Comparison of ENCODE assay signal across 9 mouse cellular contexts in genomic region chr19:6532656-6533055, GRCm38 (mm10). TPM values are rescaled to one million over a fixed set of nuclear protein-coding genes. Genes with fewer than 3 reads are reported as not detected.
DNase-seq lines count a peak whose midpoint lies in the region; ATAC-seq and TF ChIP-seq lines count a peak whose summit lies in the region.
"Had no signal": no experiment of that assay in that cellular context is flagged by ENCODE, and none has a peak within 500 bp of the region (broad histone marks: within the 10 kb centered on the region; RNA-seq: fewer than 3 reads in every experiment).

No protein-coding gene starts in this region.

- DNase-seq in left cerebral cortex, adult 2 months (ENCODE audit: extremely low spot score in 1 of 2, low spot score in 2 of 2), result no peak
- DNase-seq in left cerebral cortex, postnatal 14 days (ENCODE audit: low spot score in 2 of 2), result no peak
- no peak for DNase-seq in limb, embryonic 10.5 days (ENCODE audit: low spot score)
- peak; percentile 52 for DNase-seq in retina, postnatal 1 day
- no peak for DNase-seq in urinary bladder, postnatal 25 days (ENCODE audit: low spot score)
- no peak for DNase-seq in layer of hippocampus, adult 8-10 months (ENCODE audit: low spot score in 2 of 2)
- no peak for DNase-seq in spleen, postnatal 14 days (ENCODE audit: low spot score in 2 of 2)

- H3K4me2 ChIP-seq in forebrain, embryonic 15.5 days (replicated peaks), result peak overlapping the region; percentile 74

- no peaks in the 10 kb centered on the region for H3K36me3 ChIP-seq in forebrain, embryonic 15.5 days
- no peaks in the 10 kb centered on the region for H3K36me3 ChIP-seq in limb, embryonic 10.5 days

- no peaks in the 10 kb centered on the region for H3K27me3 ChIP-seq in forebrain, embryonic 15.5 days
- peaks cover 77% of the 10 kb centered on the region for H3K27me3 ChIP-seq in limb, embryonic 10.5 days (ENCODE audit: low read depth, poor library complexity, severe bottlenecking)

- 3% methylated on average over 12 of the region's 13 CpGs for WGBS in forebrain, embryonic 15.5 days
- 13% methylated on average over 13 of the region's 13 CpGs for WGBS in limb, embryonic 10.5 days

- H3K4me3 ChIP-seq in left cerebral cortex, adult 2 months, result no peak overlapping the region; the same call in 1 of the 2 replicates
- peak overlapping the region; percentile 47 for H3K4me3 ChIP-seq in forebrain, embryonic 15.5 days
- H3K4me3 ChIP-seq in limb, embryonic 10.5 days, result peak overlapping the region; percentile 55
- H3K4me3 ChIP-seq: myocyte had no signal

- ATAC-seq in forebrain, embryonic 15.5 days (replicated peaks), result 0 out of 2 replicates have a peak, but pooled peaks have one; percentile 24

- H3K9ac ChIP-seq in forebrain, embryonic 15.5 days (replicated peaks), result peak overlapping the region; percentile 70

- intact Hi-C loops in left cerebral cortex, adult 2 months (cut with DNase I), result no loop called here
- intact Hi-C loops in left cerebral cortex, postnatal 14 days (cut with DNase I), result loop anchor here (5.0 kb wide), 1 partner anchor 35 kb away; no protein-coding TSS in a partner anchor

- TF ChIP-seq CTCF in left cerebral cortex, adult 2 months (IDR thresholded peaks at IDR 0.05), result no peak

- no peaks in the 10 kb centered on the region for H3K9me3 ChIP-seq in forebrain, embryonic 15.5 days
- H3K9me3 ChIP-seq in limb, embryonic 10.5 days (replicated peaks), result no peaks in the 10 kb centered on the region

- H3K4me1 ChIP-seq in forebrain, embryonic 15.5 days, result peaks cover 47% of the 10 kb centered on the region
- H3K4me1 ChIP-seq in limb, embryonic 10.5 days, result peaks cover 36% of the 10 kb centered on the region

- peak overlapping the region; percentile 83; the same call in 1 of the 2 replicates for H3K27ac ChIP-seq in left cerebral cortex, adult 2 months
- H3K27ac ChIP-seq in forebrain, embryonic 15.5 days (replicated peaks), result peak overlapping the region; percentile 90
- no peak overlapping the region for H3K27ac ChIP-seq in limb, embryonic 10.5 days

RNA-seq across cellular contexts. Expression of gene Slc22a12, which starts 10.2 kb away (rescaled TPM):
- under 1 TPM in 1 of 2 experiments, not detected in 1; 0.68 TPM for total RNA-seq in left cerebral cortex, adult 2 months (2021)
- under 1 TPM; 0.20 to 0.44 TPM for total RNA-seq in left cerebral cortex, postnatal 14 days (2021)
- 0.10 TPM in 1 of 2 replicates, not detected in the other for polyA plus RNA-seq in forebrain, embryonic 15.5 days (2015; fragmentation: Nextera tagmentation; extraction: Ambion mirVana)
- polyA plus RNA-seq in limb, embryonic 10.5 days (2016; fragmentation: Nextera tagmentation; extraction: Ambion mirVana), result not detected in 2 replicates
- total RNA-seq in layer of hippocampus, adult 8-10 months (2022), result 1 to 10 TPM in 2 of 4 experiments, under 1 TPM in 2; 0.50 to 1.3 (median 0.96) TPM
- polyA plus RNA-seq: myocyte had no signal
